Mouse (Mus musculus) heart, adult 11 months (tissue): ENCODE results near the gene Kif11.

Experiments used
- DNase-seq: peaks from one replicate; pipeline ENCODE4 v3.0.0; 2022

Gene Kif11

DNA sequence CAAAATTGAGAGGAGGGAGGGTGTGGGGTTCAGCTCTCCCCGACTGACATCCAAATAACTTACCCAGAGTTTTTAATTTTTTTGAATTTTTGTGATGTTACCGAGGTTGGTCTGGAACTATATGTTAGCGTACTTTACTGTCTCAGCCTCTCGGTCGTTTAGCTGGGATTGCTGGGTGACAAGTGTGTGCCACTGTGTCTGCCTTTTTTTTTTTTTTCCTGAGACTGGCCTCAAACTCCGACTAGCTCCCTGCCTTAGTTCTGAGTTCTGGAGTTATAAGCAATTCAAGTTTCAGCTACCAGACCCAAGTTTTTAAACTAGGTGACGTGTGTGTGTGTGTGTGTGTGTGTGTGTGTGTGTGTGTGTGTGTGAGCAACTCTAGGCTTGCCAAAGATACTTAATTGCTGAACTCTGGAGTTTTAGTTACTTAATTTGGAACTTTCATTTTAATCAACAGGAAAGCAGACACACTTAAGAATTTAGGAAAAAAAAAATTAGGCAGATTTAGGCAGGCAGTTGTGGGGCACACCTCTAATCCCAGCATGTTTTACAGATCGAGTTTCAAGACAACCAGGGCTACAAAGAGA is 1.3 kb downstream of the Kif11 start:
- DNase-seq, result peak; percentile 11

DNA sequence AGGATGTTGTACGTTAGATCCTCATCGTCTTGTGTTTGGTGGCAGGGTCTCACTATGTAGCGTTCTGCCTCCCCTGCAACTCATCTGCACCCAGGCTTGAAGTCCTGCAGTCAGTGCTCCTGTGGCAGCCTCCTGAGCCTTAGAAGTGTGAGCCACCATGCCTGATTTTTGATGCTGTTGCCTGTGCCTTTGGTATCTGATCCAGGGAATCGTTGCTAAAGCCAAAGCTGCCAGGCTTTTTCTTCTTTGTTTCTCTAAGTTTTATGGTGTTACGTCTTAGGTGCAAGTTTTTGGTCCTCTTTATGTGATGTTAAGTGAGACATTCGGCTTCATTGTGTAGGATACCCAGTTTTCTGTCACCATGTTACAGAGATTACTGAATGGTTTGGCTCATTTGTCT is 2.6 kb downstream of the Kif11 start:
- peak; percentile 55 for DNase-seq

DNA sequence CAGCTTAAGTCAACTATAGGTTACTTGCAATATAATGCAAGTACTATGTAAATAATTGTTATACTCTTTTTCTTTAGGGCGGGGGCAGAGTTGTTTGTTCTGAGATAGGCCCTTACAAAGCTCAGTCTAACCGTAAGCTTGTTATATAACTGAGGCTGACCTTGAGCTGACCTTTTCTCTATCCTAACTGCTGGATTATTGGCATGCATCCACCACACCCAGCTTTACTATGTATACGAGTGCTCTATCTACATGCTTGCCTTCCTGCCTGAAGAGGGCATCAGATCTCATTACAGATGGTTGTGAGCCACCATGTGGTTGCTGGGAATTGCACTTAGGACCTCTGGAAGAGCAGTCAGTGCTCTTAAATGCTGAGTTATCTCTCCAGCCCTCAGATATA is 9.9 kb downstream of the Kif11 start:
- no peak for DNase-seq

DNA sequence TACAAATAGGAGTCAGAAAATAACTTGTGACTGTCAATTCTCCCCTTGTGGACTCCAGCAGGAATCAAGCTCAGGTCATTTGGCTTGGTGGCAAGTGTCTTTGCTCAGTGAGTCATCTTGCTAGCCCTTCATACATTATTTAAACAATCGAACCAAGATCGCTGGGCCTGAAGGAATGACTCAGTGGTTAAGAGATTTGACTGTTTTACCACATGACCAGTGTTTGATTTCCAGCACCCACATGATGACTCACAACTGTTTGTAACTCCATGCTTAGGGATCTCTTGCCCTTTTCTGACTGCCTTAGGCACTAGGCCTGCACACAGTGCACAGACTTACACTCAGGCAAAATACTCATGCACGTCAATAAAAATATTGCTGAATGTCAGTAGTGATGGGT is 15.7 kb downstream of the Kif11 start:
- DNase-seq, result no peak

DNA sequence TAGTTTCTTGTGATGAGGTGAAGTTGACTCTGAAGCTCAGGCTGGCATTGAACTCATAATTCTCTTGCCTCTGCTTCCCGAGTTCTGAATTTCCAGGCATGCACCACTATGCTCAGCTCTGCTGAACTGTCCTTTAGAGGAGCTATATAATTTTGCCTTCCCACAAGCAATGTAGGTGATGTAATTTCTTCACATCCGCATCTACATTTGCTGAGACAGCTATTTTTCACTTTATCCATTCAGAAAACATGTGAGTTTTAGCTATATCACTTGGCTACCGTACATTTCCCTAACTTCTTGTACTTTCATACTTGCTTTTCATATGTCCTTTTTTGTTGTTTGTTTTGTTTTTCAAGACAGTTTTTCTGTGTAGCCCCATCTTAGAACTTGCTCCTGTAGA is 20.1 kb downstream of the Kif11 start:
- DNase-seq, result no peak

DNA sequence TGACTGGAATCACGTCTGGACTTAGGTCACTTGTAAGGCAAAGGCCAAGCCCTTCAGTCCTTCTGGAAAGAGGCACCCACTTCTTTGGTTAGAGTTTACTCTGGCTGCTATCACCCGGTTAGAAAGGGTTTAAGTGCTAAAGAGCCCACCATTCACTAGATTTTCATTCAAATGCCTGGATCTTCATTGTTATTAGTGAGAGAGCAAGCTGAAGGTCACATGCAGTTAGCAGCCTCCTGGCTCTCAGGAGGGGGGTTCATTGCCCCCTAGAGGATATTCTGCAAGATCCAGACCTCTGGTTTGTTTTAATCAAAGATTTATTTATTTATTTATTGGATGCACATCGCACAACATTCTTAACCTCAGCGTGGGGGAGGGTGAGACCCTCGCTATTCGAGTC is 24.7 kb downstream of the Kif11 start:
- no peak for DNase-seq

DNA sequence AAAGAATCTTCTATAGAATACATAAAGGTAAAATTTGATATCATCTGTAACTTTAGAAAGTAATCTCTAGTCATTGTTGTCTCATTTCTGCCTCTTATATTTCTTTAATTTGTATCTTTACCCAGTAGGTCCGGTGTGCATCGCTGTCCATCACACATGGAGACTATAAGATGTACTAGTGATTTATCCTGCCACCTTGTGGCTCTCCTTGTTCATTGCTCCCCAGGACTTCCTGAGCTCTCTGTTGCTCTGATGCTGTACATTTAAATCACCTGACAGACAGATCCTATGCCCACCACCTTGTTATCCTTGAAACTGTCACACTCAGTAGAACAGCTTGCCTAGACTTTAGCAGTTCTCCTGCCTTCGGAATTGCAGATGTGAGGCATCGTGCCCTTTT is 42.1 kb downstream of the Kif11 start:
- peak; percentile 81 for DNase-seq

DNA sequence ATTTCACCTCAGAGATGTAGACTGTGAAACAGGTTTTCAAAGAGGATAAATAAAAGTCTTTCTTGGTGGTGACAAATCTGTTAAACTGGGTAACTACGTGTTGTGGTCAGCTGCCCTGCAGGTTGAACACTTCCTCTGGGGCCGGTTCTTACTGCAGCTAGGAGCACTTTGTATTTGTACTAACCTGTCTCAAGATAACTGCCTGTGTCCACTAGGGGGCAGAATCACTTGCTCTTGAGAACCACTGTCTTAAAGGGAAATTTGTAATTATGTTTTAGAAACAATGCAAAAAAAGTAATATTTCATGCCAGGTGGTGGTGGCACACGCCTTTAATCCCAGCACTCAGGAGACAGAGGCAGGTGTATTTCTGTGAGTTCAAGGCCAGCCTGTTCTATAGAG is 43.4 kb downstream of the Kif11 start:
- DNase-seq, result peak; percentile 84

DNA sequence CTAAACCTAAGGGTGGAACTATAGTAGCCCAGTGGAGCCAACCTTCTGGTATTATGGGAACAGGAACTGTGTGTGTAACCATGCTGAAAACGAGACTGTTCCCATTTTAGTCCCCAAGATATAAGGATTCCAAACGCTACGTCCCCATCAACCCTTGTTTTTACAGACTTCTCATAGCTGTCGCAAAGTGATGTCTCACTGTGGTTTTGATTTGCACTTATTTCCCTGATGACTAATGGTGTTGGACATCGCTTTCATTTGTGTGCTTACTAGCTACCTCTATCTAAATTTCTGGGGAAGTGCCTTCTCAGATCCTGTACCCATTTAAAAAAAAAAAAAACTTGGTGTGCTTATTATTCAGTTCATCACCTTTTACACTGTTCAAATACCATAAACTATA is 52.4 kb downstream of the Kif11 start:
- no peak for DNase-seq

DNA sequence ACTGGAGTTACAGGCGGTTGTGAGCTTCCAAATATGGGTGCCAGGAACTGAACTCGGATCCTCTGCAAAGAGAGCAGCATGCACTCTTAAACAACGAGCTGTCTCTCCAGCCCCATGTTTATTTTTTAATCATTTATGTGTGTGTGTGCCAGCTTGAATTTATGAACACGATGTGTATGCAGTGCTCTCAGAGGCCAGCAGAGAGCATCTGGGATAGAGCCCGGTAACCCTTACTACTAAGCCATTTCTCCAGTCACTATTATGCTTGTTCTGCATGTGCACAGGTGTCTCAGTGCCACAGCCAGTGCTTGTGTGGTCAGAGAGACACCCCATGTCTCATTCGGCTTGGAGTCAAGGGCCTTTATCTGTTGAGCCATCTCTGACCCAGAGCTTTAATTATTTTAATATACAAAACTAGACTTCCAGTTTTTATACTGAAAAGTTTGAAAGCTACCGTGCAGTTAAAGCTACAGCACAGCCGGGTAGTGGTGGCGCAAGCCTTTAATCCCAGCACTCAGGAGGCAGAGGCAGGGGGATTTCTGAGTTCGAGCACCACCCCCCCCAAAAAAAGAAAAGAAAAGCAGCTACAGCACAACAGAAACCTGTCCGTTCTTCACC is 55.0 kb downstream of the Kif11 start:
- DNase-seq, result peak; percentile 55

DNA sequence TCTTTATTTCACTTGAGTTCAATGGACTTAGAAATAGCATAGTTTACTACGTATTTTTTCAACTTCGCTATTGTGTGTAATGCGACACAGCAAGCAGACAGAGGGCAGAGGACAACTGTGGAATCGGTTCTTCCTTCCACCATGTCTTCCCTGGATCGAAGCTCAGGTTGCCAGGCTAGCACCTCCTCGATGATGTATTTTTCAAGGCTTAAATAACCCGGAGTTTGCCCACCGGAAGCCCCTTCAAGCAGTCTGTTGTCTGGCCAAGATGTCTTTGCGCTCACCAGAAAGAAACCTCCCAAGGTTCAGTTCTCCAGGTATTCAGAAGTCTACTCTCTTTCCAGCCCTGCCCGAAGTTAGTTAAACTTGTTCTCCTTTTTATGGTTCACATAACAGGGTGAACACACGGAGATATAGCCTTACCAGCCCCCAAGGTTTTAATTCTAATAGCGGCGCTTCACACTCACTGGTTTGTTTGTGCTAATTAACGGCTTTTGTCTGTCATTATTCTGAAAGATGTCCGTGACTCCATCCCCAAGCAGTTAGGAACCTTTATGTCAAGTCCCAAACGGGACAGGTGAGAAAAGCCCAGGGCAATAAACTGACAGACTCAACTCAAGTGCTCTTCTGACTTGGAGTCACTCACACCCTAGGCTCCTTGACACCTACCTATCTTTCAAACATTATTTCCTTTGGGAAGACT is 56.8 kb downstream of the Kif11 start:
- peak; percentile 85 for DNase-seq

DNA sequence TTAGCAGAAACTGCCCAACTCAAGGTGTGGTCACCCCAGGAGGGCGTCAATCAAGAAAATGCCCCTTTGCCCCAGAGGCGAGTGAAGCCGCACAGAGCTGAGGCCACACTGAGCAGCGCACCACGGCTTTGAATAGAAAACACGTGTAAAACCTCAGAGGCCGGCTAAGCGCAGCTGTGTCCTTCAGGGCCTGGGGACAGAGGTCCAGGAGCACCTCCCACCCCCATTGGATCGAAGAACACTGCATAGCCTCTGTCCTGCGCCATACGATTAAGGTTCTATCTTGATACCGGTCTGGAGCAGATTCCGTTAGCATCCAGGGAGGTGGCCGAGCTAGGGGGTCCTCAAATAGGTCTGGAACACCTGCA is 57.7 kb downstream of the Kif11 start:
- DNase-seq, result no peak

DNA sequence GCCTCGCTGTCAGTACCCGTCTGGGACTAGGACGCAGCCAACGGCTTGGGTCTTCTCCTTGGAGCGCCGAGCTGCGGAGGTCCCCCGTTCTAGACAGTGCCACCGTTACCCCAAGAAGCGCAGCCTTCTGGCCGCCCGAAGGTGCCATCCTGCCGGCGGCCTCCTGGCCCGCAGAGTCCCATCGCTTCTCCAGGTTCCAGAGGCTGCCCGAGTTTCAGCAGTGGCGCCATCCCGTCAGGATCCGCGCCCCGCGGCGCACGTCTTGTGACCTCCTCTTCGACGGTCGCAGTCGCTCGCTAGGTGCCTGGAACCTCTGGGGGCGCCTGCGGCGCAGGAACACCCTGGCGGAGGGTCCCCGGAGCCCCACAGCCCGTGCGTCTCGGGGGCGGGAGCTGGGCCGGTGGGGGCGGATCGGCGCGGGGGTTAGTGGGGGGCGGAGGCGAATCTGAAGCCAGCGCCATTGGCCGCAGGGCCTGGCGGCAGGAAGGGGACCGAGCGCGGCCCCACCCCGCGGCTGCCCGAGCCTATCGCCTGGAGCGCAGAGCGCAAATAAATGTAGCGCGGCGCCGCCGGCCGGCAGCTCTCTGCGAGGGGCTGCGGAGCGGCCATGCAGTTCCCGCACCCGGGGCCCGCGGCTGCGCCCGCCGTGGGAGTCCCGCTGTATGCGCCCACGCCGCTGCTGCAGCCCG is 58.2 kb downstream of the Kif11 start, which contains the start of gene Hhex:
Gene Hhex (plus strand): TSS at position 548 of the 689 bp plus-strand sequence.
- peak; percentile 99 for DNase-seq

DNA sequence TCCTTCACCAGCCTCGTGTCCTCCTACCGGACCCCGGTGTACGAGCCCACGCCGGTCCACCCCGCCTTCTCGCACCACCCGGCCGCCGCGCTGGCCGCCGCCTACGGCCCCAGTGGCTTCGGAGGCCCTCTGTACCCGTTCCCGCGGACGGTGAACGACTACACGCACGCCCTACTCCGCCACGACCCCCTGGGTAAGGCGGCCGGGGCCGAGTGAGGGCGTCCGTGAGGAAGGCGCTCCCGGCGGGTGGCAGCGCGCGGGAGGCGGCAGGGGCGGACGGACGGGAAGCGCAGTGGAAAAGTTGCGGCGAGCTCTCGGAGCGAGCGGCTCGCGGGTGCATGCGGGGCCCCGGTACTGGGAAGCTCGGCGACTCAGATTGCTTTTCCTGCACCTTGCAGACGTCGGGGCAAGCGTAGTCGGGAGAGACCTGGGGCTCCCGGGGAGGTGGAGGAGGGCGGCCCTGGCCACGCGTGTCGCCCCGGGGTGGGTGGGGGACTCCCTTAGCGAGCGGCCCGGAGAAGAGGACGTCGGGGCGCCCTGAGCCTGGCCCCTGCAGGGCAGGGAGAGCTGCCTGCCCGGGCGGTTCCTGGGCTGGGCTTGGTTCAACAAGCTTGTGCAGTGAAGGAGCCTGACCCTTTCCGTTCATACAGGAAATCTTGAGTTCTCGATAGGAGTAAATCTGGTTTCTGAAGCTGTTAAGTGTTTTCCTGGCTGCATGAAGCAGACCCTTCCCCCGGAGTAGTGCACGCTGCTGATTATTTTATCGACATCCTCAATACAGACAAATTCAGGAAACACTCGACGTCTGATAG is 59.0 kb downstream of the Kif11 start:
- peak; percentile 98 for DNase-seq

DNA sequence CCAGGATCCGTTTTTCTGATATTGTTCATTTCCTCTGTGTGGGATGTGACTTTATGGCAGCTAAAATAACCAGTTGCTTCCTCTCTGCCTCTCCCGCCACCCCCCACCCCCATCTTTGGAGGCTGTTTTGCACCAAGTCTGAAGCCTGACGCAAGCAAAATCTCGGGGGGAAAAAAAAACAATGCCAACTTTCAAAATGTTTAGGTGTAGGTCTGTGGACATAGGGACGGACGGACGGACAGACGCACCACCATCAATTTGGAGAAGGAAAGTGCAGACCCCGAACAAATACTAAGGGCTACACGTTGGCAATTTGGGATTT is 59.6 kb downstream of the Kif11 start:
- DNase-seq, result no peak

DNA sequence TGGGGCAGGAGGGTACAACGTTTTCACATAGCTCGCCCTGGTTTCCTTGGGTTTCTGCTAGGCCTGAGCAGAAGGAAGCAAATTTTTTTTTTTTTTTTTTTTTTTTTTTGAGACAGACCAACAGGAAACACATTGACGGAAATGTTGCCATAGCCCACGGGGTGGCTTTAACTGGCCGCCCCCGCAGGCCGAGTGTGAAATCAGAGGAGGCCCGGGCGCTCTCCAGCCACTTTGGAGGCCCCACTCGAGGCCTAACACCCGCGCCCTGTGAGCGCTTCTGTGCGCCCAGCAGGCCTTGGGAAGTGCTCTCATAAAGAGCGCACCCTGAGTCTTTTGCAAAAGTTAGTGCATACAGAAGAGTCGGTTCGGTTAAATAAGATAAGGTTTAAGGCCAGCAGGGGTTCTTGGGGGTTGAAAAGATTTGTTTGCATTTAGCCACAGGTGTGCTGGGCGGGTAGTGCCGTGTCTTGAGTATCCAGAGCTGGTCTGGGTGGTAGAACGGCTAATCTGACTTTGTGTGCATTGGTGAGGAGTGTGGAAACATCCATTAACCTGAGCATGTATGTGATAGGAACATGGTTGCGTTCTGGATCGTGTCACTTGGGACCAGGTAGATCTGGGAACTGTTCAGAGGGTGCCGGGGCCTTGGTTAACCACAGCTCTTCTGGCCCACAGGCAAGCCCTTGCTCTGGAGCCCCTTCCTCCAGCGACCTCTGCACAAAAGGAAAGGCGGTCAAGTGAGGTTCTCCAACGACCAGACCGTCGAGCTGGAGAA is 60.5 kb downstream of the Kif11 start:
- DNase-seq, result peak; percentile 97

DNA sequence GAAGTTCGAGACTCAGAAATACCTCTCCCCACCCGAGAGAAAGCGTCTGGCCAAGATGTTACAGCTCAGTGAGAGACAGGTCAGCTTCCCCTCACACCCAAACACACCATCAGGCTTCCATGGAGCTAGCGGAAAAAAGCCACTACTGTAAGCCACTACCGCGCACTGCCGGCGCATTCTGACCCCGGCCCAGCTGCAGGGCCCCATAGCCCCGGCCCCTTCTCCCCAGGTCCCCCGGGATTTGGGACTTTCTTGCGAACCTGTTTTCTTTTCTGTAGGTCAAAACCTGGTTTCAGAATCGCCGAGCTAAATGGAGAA is 61.0 kb downstream of the Kif11 start:
- peak; percentile 86 for DNase-seq

DNA sequence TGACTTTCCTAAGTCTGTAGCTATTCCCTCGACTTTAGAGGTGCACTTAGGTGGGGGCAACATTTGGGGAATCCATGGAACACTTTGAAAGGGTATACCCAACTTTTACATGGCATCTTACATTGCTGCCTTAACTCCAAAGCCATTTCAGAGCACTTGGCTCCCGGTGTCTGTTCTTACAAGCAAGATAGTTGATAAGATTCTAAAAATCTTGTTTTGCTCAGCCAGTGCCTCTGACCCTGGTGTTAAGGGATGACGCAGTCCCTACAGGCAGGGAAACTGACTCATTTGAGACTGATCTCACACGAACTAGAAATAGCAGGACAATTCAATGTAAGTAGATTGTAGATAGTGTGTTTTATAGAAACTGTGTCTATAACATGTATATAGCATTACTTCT is 64.0 kb downstream of the Kif11 start:
- DNase-seq, result peak; percentile 24

DNA sequence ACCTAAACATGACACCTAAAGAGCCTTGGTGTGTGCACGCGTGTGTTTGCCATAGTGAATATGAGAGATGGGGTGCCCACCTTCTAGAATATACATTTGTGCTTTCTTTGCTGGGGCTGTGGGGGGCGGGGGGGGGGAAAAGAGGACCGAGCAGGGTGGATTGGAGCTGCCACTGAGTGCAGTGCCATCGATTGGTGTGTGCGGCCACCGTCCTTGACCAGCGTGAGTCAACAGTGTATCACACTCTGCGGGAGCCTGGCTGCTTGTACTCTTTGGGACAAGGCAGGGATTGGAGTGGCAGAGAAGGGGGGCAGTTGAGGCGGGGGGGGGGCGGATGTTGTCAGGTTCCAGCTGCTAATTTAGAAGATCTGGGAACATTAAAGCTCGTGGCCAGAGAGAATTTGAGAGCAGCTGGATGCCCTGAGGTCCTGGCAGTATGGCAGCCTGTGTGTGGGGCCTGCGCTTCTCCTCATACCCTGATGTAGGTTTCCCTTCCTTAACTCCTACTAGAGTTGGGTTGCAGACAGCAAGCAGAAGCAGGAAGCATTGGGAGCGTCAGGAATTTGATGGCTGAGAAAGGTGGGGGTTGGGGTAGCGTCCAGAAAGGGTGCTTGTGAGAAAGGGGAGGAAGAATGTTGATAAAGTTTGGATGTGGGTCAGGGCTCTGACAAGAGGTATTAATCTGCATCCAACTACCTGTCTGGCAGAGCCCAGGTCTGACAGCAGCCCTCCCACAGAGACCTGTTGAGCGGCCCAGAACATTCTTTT is 64.7 kb downstream of the Kif11 start:
- peak; percentile 80 for DNase-seq

DNA sequence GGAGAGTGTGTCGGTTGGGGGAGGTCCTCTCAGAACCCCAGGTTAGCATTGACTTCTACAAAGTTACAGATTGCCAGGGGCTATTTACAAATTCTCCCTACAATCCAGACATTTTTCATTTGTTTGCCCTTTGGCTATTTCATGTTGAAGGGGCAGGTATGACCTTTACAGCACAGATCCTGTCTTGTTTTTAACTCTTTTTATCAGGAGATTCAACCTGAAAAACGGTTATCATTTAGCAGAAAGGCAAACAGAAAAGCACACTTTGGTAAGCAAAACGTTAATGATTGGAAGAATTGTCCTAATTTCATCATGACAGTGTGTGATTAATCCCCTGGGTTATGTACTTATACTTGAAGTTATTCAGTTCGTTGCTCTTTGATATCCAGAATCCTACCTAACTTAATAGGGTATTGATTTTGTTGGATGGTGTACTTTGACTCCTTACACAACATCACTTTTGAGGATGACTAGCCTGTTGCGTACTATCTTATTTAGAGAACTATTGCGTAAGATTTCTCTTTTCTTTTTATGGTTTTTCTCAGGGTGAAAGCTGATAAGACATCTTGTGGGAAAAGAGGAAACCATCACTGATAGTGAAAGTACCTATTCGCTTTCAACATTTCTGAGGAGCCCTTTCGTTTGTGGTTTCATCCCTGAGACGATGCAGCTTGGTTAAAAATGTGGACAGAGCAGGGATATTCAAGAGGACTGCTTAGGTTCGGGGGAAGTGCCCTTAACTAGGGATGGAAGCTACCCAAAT is 66.5 kb downstream of the Kif11 start:
- DNase-seq, result no peak

DNA sequence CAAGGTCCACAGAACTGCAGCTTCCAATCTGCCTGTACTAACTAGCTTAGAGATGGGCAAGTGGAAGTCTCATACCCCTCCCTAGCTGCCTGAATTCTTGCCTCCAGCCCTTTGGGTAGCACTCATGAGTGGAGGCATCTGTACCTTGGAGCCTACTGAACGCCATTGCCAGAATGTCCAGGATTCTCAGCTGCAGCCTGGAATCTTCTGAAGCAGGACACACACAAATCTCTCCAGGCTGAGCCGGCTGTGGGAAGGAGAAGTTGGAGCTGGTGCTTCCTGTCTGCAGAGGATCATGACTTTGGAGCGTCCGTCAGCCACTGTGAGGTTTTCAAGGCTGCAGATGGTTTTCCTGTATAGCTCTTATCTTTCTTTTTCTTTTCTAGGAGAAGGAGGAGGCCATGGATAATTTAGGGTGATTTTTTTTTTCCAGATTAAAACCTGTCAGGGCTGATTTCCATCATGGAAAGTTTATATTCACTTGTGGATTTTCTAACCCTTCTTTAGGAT is 67.5 kb downstream of the Kif11 start:
- peak; percentile 80 for DNase-seq
